Mouse (Mus musculus) midbrain, embryonic 13.5 days (tissue): ENCODE results near the gene Ankrd39. TPM values are rescaled to one million over a fixed set of nuclear protein-coding genes. Genes with fewer than 3 reads are reported as not detected.
"Not testable (repeated sequence)": the region's sequence is repeated elsewhere in the genome, so short reads cannot be mapped to it uniquely, and the experiment has no call there.

Experiments
- ATAC-seq: fragments of 200-750 bp; cut with Nextera tagmentation; 2 replicates; pipeline ENCODE4 v1.8.0; 2017; ENCODE audit warnings: mild to moderate bottlenecking, moderate TSS enrichment, moderate library complexity
- H3K27ac ChIP-seq: fragments of 300-500 bp; sonication (generic); 2 replicates; pipeline ENCODE4 v1.5.1; 2015; ENCODE audit warnings: inconsistent platforms, mild to moderate bottlenecking, moderate library complexity
- H3K27me3 ChIP-seq: fragments of 300-500 bp; sonication (generic); 2 replicates; pipeline ENCODE4 v1.6.1; 2015; ENCODE audit warnings: mild to moderate bottlenecking, inconsistent platforms
- H3K36me3 ChIP-seq: fragments of 300-500 bp; sonication (generic); 2 replicates; pipeline ENCODE4 v1.6.1; 2015; ENCODE audit warnings: mild to moderate bottlenecking, inconsistent platforms
- H3K4me1 ChIP-seq: fragments of 300-500 bp; sonication (generic); replicated peaks from 2 replicates; pipeline ENCODE4 v1.6.1; 2015; ENCODE audit warnings: inconsistent platforms
- H3K4me2 ChIP-seq: fragments of 300-500 bp; sonication (generic); replicated peaks from 2 replicates; pipeline ENCODE4 v1.6.1; 2015; ENCODE audit warnings: moderate library complexity, mild to moderate bottlenecking, inconsistent platforms
- H3K4me3 ChIP-seq: fragments of 300-500 bp; sonication (generic); replicated peaks from 2 replicates; pipeline ENCODE4 v1.5.1; 2015; ENCODE audit warnings: mild to moderate bottlenecking, inconsistent platforms
- H3K9ac ChIP-seq: fragments of 300-500 bp; sonication (generic); replicated peaks from 2 replicates; pipeline ENCODE4 v1.6.1; 2015; ENCODE audit warnings: mild to moderate bottlenecking, inconsistent platforms
- H3K9me3 ChIP-seq: fragments of 300-500 bp; sonication (generic); 2 replicates; pipeline ENCODE4 v1.6.1; 2016; ENCODE audit warnings: mild to moderate bottlenecking, inconsistent platforms
- WGBS: fragments of 180-500 bp; shearing (Covaris S2); methylation state at CpG from one replicate; pipeline ENCODE4 v1.1.7; 2015; 5-methylcytosine and 5-hydroxymethylcytosine counted together
- polyA plus RNA-seq: library from polyadenylated mRNA; unstranded; fragments of >200 nt; fragmentation: Nextera tagmentation; extraction: Ambion mirVana; gene quantifications from 2 replicates; pipeline ENCODE4 v1.2.1, GENCODE M21; 2015

Gene Ankrd39
- polyA plus RNA-seq, 1 experiment from 2014 or later = 22.1 TPM

GRCm38 (mm10) chr1:36547981-36548598, 845 bp upstream of the Ankrd39 start:
- peak overlapping the region; percentile 80 for H3K27ac ChIP-seq
- no peak overlapping the region for H3K4me2 ChIP-seq
- H3K4me1 ChIP-seq = peaks cover 54% of the 10 kb centered on the region
- no peak for ATAC-seq
- no peaks in the 10 kb centered on the region for H3K9me3 ChIP-seq
- no peak overlapping the region for H3K4me3 ChIP-seq
- H3K27me3 ChIP-seq = no peaks in the 10 kb centered on the region
- peaks cover 47% of the 10 kb centered on the region for H3K36me3 ChIP-seq
- WGBS = 39% methylated on average over 9 of the region's 9 CpGs
- H3K9ac ChIP-seq = peak overlapping the region; percentile 42

- H3K4me2 ChIP-seq = peak overlapping the region; percentile 66
- H3K27ac ChIP-seq = 0 out of 2 replicates have a peak overlapping the region, but pooled peaks have one; percentile 30
- peaks cover 42% of the 10 kb centered on the region for H3K4me1 ChIP-seq
- 69% methylated on average over 19 of the region's 19 CpGs for WGBS
- no peaks in the 10 kb centered on the region for H3K9me3 ChIP-seq
- ATAC-seq = no peak
- no peaks in the 10 kb centered on the region for H3K27me3 ChIP-seq
- H3K4me3 ChIP-seq = peak overlapping the region; percentile 65
- peaks cover 43% of the 10 kb centered on the region for H3K36me3 ChIP-seq
- peak overlapping the region; percentile 79 for H3K9ac ChIP-seq
Observed at GRCm38 (mm10) chr1:36545845-36546600, 1.2 kb downstream of the Ankrd39 start.

GRCm38 (mm10) chr1:36545382-36545781, 1.9 kb downstream of the Ankrd39 start:
- Histone ChIP-seq H3K4me3 (no peak overlapping the region), H3K9me3 (no peaks in the 10 kb centered on the region), H3K27me3 (no peaks in the 10 kb centered on the region), H3K4me1 (peaks cover 42% of the 10 kb centered on the region), H3K36me3 (peaks cover 37% of the 10 kb centered on the region), H3K27ac (0 out of 2 replicates have a peak overlapping the region, but pooled peaks have one; percentile 30), H3K9ac (no peak overlapping the region), H3K4me2 (no peak overlapping the region)
- ATAC-seq = no peak
- WGBS = 85% methylated on average over 2 of the region's 2 CpGs

GRCm38 (mm10) chr1:36542925-36543324, 4.3 kb downstream of the Ankrd39 start:
- H3K9ac ChIP-seq = no peak overlapping the region
- H3K36me3 ChIP-seq = peaks cover 33% of the 10 kb centered on the region
- WGBS = 92% methylated on average over 9 of the region's 9 CpGs
- H3K4me3 ChIP-seq = no peak overlapping the region
- H3K9me3 ChIP-seq = no peaks in the 10 kb centered on the region
- no peak for ATAC-seq
- H3K4me2 ChIP-seq = no peak overlapping the region
- peaks cover 20% of the 10 kb centered on the region for H3K4me1 ChIP-seq
- H3K27ac ChIP-seq = no peak overlapping the region
- no peaks in the 10 kb centered on the region for H3K27me3 ChIP-seq

- Histone ChIP-seq H3K9me3 (no peaks in the 10 kb centered on the region), H3K4me3 (no peak overlapping the region), H3K9ac (no peak overlapping the region), H3K27me3 (no peaks in the 10 kb centered on the region), H3K4me1 (peaks cover 17% of the 10 kb centered on the region), H3K36me3 (peaks cover 37% of the 10 kb centered on the region), H3K27ac (no peak overlapping the region), H3K4me2 (no peak overlapping the region)
- 95% methylated on average over 16 of the region's 16 CpGs for WGBS
- ATAC-seq = no peak
Observed at GRCm38 (mm10) chr1:36541844-36542243, 5.4 kb downstream of the Ankrd39 start.

GRCm38 (mm10) chr1:36540807-36541206, 6.4 kb downstream of the Ankrd39 start:
- H3K9ac ChIP-seq = no peak overlapping the region
- ATAC-seq = no peak
- no peak overlapping the region for H3K4me3 ChIP-seq
- WGBS = 93% methylated on average over 12 of the region's 12 CpGs
- no peaks in the 10 kb centered on the region for H3K27me3 ChIP-seq
- H3K4me1 ChIP-seq = peaks cover 9% of the 10 kb centered on the region
- no peak overlapping the region for H3K27ac ChIP-seq
- H3K9me3 ChIP-seq = no peaks in the 10 kb centered on the region
- peaks cover 37% of the 10 kb centered on the region for H3K36me3 ChIP-seq
- H3K4me2 ChIP-seq = no peak overlapping the region

GRCm38 (mm10) chr1:36540132-36540531, 7.1 kb downstream of the Ankrd39 start:
- H3K4me3 ChIP-seq = no peak overlapping the region
- no peak overlapping the region for H3K9ac ChIP-seq
- H3K36me3 ChIP-seq = peaks cover 37% of the 10 kb centered on the region
- H3K9me3 ChIP-seq = no peaks in the 10 kb centered on the region
- H3K27me3 ChIP-seq = no peaks in the 10 kb centered on the region
- H3K27ac ChIP-seq = no peak overlapping the region
- no peak for ATAC-seq
- H3K4me1 ChIP-seq = peaks cover 4% of the 10 kb centered on the region; the same call in 1 of the 2 replicates
- WGBS = 92% methylated on average over 11 of the region's 11 CpGs
- H3K4me2 ChIP-seq = no peak overlapping the region

- Histone ChIP-seq H3K27me3 (no peaks in the 10 kb centered on the region), H3K27ac (no peak within 1 kb of the TSS), H3K4me2 (no peak within 1 kb of the TSS), H3K4me1 (peaks cover 4% of the 10 kb centered on the region; the same call in 1 of the 2 replicates), H3K9me3 (no peaks in the 10 kb centered on the region), H3K9ac (peak within 1 kb of the TSS; percentile 10; the same call in 1 of the 2 replicates), H3K36me3 (peaks cover 37% of the 10 kb centered on the region), H3K4me3 (no peak within 1 kb of the TSS)
- no peak for ATAC-seq
- 71% methylated on average over 9 of the region's 9 CpGs for WGBS
Observed at GRCm38 (mm10) chr1:36539186-36539585, 8.1 kb downstream of the Ankrd39 start, which contains the start of gene Gm42417. Gene Gm42417, minus strand, starts transcription at chr1:36539429.

- Histone ChIP-seq H3K36me3 (peaks cover 37% of the 10 kb centered on the region), H3K4me1 (peaks cover 4% of the 10 kb centered on the region; the same call in 1 of the 2 replicates), H3K27me3 (no peaks in the 10 kb centered on the region), H3K27ac (no peak overlapping the region), H3K9ac (no peak overlapping the region), H3K4me3 (no peak overlapping the region), H3K9me3 (no peaks in the 10 kb centered on the region), H3K4me2 (no peak overlapping the region)
- WGBS = 80% methylated on average over 4 of the region's 4 CpGs
- ATAC-seq = no peak
Observed at GRCm38 (mm10) chr1:36538727-36539126, 8.5 kb downstream of the Ankrd39 start.

GRCm38 (mm10) chr1:36536783-36537182, 10.5 kb downstream of the Ankrd39 start, which contains the start of gene Ankrd23:
Gene Ankrd23, minus strand, starts transcription at chr1:36536883.
- not testable (repeated sequence) for H3K27me3 ChIP-seq

GRCm38 (mm10) chr1:36536397-36536728, 10.9 kb downstream of the Ankrd39 start:
- 0 out of 2 replicates have a peak, but pooled peaks cover 4% of the 10 kb centered on the region for H3K4me1 ChIP-seq
- ATAC-seq = no peak
- 84% methylated on average over 8 of the region's 8 CpGs for WGBS
- H3K36me3 ChIP-seq = peaks cover 23% of the 10 kb centered on the region
- H3K27me3 ChIP-seq = no peaks in the 10 kb centered on the region
- no peaks in the 10 kb centered on the region for H3K9me3 ChIP-seq
- H3K27ac ChIP-seq = no peak overlapping the region
- no peak overlapping the region for H3K9ac ChIP-seq
- no peak overlapping the region for H3K4me3 ChIP-seq
- no peak overlapping the region for H3K4me2 ChIP-seq

More at GRCm38 (mm10) chr1:36536783-36537182, 10.5 kb downstream of the Ankrd39 start, which contains the start of gene Ankrd23:
- H3K4me3 ChIP-seq, H3K9me3 ChIP-seq, H3K4me2 ChIP-seq, H3K27ac ChIP-seq, ATAC-seq, H3K9ac ChIP-seq, H3K4me1 ChIP-seq: not testable (repeated sequence)
- WGBS = 95% methylated on average over 9 of the region's 9 CpGs
- H3K36me3 ChIP-seq = peaks cover 27% of the 10 kb centered on the region
